Mouse (Mus musculus): ENCODE data around the gene Gpank1.

GRCm38 (mm10) chr17:35140490-35140996, 19.3 kb downstream of the Gpank1 start:
- TF ChIP-seq CEBPB (IDR thresholded peaks at IDR 0.05; ENCODE audit: insufficient read depth, poor library complexity, severe bottlenecking) = no peak
- no peak for TF ChIP-seq POLR2A (IDR thresholded peaks at IDR 0.05; ENCODE audit: insufficient read length, low read depth)
- TF ChIP-seq MAX (IDR thresholded peaks at IDR 0.05; ENCODE audit: low read depth) = no peak
- no peak for TF ChIP-seq USF1 (IDR thresholded peaks at IDR 0.05; ENCODE audit: low read depth)

All from myocyte (in vitro differentiated cells).